Mouse (Mus musculus): ENCODE measurements at regions not wholly inside any gene's neighbourhood (a gene's known extent, or its start where the extent isn't known, plus 50 kb on each side); places are given as distances from the start of the nearest gene placed in this dataset.

- no peak for DNase-seq (ENCODE audit: extremely low read depth, low read depth, low spot score)
Measured at GRCm38 (mm10) chr13:90498978-90499377, 406.2 kb downstream of the Atp6ap1l start.

DNA sequence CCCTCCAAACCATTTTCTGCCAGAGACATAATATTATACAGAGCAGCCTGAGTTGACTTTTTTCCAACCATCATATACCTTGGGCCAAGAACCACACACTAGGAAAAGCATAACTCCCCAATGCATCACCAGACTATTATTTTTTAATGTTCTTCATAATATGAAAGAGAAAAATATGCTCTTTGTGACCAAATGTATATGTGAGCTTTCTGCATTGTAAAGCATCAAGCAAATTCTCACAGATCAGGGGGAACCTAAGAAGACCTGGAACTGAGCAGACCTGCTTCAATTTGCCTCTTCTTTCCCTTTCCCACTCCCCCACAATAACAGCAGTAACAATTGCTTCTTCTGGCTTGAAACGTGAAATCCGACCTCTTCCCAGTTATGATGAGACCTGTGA is 407.6 kb downstream of the Atp6ap1l start:
- no peak for DNase-seq (ENCODE audit: extremely low read depth, low read depth, low spot score)

DNA sequence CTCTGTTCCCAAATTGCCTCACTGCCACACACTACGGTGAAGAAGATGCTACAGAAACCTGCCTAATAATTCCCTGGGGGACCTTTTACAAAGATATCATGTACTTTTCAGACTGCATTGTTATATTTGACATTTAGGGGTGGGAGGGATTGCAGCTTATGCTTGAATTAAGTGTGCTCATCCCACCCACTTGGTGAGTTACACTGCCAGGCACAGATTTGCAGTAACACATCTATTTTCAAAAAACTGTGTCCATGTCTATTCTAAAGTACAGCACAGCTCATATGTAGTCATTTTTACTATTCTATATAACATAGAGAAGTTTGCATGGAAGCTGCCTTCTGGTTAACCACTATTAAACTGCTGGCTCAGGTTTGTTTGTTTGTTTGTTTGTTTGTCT is 404.3 kb upstream of the Xrcc4 start:
- DNase-seq (ENCODE audit: extremely low read depth, low read depth, low spot score): no peak

DNA sequence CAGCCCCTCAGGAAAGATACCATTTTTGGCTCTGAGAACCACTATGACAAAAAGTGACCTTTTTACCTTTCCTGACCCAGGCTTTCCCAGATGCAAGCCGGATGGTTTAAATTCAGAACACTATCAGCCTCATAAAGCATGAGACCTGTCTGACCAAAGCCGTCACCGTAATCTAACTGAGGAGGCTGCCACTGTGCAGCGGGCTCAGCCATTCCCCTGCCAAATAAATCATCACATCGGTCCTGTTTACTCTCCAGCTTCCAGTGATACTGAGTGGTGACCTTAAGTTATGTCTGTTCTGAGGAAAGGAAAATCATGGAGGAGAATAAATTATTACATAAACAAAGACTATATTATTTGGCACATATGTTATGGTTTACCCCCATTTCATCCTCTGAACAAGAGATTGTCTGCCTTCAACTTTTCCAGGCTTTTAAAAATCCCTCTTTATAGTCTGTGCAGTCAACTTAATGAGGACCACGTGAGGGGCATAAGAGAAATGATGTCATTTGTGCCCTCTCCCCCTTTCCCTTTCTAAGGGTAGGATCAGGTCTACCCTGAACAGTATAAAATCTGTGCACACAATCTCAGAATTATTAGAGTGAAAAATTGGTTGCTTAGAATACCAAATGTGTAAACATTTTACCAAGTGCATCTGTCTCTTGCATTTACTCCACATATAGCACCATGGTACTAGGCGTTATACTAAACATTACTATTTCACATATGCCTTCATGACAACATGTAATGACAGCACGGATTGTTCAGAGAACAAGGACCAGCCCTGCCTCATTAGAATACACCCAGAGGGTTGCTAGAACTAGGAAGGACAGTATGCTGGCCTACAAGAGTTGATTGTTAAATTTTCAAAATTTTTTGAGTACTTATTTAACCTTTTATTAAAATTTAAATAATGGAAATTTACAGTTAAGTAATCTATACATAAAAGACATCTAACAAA is 401.9 kb upstream of the Xrcc4 start:
- DNase-seq (ENCODE audit: extremely low read depth, low read depth, low spot score): no peak

DNA sequence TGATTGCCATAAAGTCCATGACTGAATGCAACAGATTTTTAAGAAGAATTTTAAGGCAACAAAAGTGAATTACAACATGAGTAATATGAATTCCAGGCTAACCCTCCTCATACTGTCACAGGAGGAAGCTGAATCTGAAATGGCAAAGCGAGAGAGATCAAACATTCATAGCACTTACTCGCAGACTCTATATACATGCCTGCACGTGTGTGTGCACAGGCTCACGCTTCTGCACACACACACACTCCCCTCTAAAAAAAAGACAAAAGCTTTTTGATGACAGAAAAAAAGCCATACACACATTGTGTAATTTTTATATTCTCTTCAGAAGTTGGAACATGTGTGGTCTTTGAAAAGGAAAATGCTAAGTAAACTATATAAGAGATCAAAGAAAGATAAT is 391.1 kb upstream of the Xrcc4 start:
- no peak for DNase-seq (ENCODE audit: extremely low read depth, low read depth, low spot score)

- no peak for DNase-seq (ENCODE audit: extremely low read depth, low read depth, low spot score)
Measured at GRCm38 (mm10) chr13:90476880-90477279, 387.5 kb upstream of the Xrcc4 start.

GRCm38 (mm10) chr13:90474507-90474906 is 385.1 kb upstream of the Xrcc4 start:
- DNase-seq (ENCODE audit: extremely low read depth, low read depth, low spot score): no peak

DNA sequence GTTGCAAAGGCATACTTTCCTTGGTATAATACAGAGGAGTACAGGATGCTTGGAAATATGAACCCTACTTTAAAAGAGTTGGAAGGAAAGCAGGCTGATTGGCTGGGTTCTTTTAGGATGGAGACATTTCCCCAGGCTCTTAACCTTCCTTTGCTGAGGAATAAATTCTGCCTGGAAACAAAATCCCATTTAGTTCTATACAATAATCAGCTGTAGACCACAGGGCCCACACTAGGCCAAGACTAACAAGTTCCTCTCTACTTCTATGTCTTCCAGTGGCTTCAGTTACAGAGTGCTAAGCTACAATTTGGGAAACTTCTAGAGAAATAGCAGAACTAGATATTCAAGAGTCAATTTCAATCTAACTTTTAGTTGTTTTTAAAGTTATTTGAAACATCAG is 384.6 kb upstream of the Xrcc4 start:
- no peak for DNase-seq (ENCODE audit: extremely low read depth, low read depth, low spot score)

- peak; percentile 50 for DNase-seq (ENCODE audit: extremely low read depth, low read depth, low spot score)
Measured at GRCm38 (mm10) chr13:90473041-90473825, 383.8 kb upstream of the Xrcc4 start.

GRCm38 (mm10) chr13:90466096-90466495 is 376.7 kb upstream of the Xrcc4 start:
- DNase-seq (ENCODE audit: extremely low read depth, low read depth, low spot score): no peak

DNA sequence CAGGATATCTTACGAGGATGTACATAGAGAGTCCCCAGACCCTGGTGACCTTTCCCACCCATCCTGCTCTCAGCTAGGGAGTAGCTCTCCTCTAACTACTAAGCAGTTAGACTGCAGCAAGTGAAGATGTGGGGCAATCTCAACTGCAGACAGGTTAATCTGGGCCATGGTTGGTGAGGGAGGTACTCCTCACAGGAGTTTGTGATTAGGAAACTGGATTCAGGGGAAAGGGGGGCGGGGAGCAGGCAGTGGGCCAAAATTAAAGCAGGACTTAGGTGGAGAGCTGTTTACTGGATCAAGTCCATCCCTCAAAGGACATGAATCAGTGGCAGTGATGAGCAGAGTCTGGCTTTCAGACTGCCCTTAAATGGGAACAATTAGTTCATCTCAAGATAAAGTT is 374.6 kb upstream of the Xrcc4 start:
- peak; percentile 11 for DNase-seq (ENCODE audit: extremely low read depth, low read depth, low spot score)

DNA sequence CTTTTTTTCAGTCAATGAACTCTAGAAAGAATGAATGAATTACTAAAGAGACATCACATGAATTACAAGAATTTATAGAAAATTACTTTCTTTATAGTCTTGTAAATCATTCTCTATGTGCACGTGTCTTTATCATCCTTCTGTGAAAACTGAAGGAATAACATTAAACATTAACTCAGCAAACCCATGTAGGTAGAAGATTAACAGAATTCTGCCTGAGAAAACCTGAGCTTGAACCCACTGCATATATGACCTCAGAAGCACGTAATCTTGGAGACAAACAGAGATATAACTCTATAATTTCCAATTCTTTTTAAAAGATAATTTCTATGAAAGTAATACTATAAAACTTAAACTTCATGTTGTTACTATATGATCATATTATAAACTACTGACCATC is 374.0 kb upstream of the Xrcc4 start:
- DNase-seq (ENCODE audit: extremely low read depth, low read depth, low spot score): no peak

DNA sequence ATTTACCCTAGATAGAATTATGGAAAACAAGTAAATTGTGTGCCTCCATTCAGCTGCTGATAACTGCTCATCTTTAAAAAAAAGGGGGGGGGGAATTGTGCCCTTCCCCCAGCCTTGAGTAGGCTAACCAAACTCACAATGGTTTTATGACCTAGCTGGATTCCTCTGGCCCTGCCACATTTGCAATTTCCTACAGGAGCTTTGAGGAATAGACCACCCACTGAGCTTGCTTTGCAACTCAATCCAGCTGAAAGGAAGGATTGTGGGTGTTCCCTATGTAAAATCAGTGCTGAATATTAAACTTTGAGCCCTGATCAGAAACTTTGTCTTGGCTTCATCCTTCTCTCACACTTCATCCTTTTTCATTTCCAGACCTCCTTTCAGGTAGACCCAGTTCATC is 365.2 kb upstream of the Xrcc4 start:
- no peak for DNase-seq (ENCODE audit: extremely low read depth, low read depth, low spot score)

DNA sequence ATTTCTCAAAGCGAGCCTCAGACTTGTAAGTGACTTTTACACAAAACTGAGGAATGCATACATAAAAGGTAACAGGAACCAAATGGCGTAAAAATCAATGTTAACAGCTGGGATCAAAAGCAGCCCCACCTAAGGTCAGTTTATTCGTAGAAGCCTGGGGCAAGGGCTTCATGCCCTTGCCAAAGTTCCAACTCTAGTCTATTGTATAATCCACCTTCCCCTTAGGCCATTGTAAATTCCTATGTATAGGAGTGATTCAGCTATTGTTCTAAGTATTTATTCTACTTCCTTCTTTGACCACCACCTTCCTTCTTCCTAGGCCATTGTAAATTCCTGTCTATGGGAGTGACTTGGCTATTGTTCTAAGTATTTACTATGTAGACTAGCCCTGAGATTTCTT is 337.5 kb upstream of the Xrcc4 start:
- DNase-seq (ENCODE audit: extremely low read depth, low read depth, low spot score): no peak

- DNase-seq (ENCODE audit: extremely low read depth, low read depth, low spot score): no peak
Measured at GRCm38 (mm10) chr13:90425379-90425778, 336.0 kb upstream of the Xrcc4 start.

GRCm38 (mm10) chr13:90424541-90424940 is 335.1 kb upstream of the Xrcc4 start:
- DNase-seq (ENCODE audit: extremely low read depth, low read depth, low spot score): no peak

- no peak for DNase-seq (ENCODE audit: extremely low read depth, low read depth, low spot score)
Measured at GRCm38 (mm10) chr13:90420966-90421365, 331.6 kb upstream of the Xrcc4 start.

- DNase-seq (ENCODE audit: extremely low read depth, low read depth, low spot score): no peak
Measured at GRCm38 (mm10) chr13:90404392-90404791, 315.0 kb upstream of the Xrcc4 start.

DNA sequence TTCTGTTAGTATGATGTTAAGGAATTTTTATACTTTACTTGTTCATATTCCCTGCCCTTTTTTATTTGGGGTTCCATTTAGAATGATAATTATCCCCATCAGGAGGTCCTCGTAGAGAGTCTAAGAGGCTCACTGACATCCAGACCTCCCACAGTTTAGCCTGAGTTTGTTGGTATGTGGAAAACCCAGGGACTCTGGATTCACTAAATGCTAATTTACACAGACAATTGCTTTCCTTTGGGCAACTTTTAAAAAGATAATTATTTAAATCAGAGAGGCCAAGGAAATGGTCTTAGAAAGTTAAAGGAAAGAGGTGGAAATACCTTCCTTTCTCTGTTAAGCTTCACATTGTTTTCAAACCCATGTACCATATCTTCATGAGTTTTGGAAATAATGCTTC is 312.7 kb upstream of the Xrcc4 start:
- DNase-seq (ENCODE audit: extremely low read depth, low read depth, low spot score): no peak

GRCm38 (mm10) chr13:90401496-90401895 is 312.1 kb upstream of the Xrcc4 start:
- no peak for DNase-seq (ENCODE audit: extremely low read depth, low read depth, low spot score)

- DNase-seq (ENCODE audit: extremely low read depth, low read depth, low spot score): no peak
Measured at GRCm38 (mm10) chr13:90395274-90396023, 306.0 kb upstream of the Xrcc4 start.

Data from fat pad, adult 2 months (tissue).